Mouse (Mus musculus) liver, embryonic 11.5 days (tissue): Measurements from ENCODE around the gene Mif. TPM values are rescaled to one million over a fixed set of nuclear protein-coding genes. Genes with fewer than 3 reads are reported as not detected.

Experiments
- ATAC-seq: fragments of 200-750 bp; cut with Nextera tagmentation; replicated peaks from 2 replicates; pipeline ENCODE4 v1.8.0; 2017; ENCODE audit warnings: moderate number of reproducible peaks, mild to moderate bottlenecking, moderate TSS enrichment, moderate library complexity; ENCODE audit not compliant: low FRiP score
- DNase-seq: peaks from one replicate; pipeline ENCODE4 v3.0.0-alpha.2; 2017; ENCODE audit warnings: low spot score
- H3K27ac ChIP-seq: fragments of 300-500 bp; sonication (generic); 2 replicates; pipeline ENCODE4 v1.5.1; 2014; ENCODE audit warnings: mild to moderate bottlenecking, low read depth, low read length, control low read depth
- H3K27me3 ChIP-seq: fragments of 300-500 bp; sonication (generic); replicated peaks from 2 replicates; pipeline ENCODE4 v1.6.1; 2014; ENCODE audit warnings: low read length, mixed read lengths; ENCODE audit not compliant: control insufficient read depth, insufficient read depth
- H3K36me3 ChIP-seq: fragments of 300-500 bp; sonication (generic); 2 replicates; pipeline ENCODE4 v1.6.1; 2014; ENCODE audit warnings: mild to moderate bottlenecking, low read length, moderate library complexity, mixed read lengths; ENCODE audit not compliant: control insufficient read depth, insufficient read depth
- H3K4me1 ChIP-seq: fragments of 300-500 bp; sonication (generic); replicated peaks from 2 replicates; pipeline ENCODE4 v1.6.1; 2014; ENCODE audit warnings: low read length, mixed read lengths; ENCODE audit not compliant: control insufficient read depth, insufficient read depth
- H3K4me2 ChIP-seq: fragments of 300-500 bp; sonication (generic); 2 replicates; pipeline ENCODE4 v1.6.1; 2014; ENCODE audit warnings: mild to moderate bottlenecking, control low read depth, moderate library complexity
- H3K4me3 ChIP-seq: fragments of 300-500 bp; sonication (generic); 2 replicates; pipeline ENCODE4 v1.5.1; 2014; ENCODE audit warnings: low read depth, low read length, control low read depth
- H3K9ac ChIP-seq: fragments of 300-500 bp; sonication (generic); 2 replicates; pipeline ENCODE4 v1.6.1; 2014; ENCODE audit warnings: low read depth, low read length, control low read depth
- H3K9me3 ChIP-seq: fragments of 300-500 bp; sonication (generic); 2 replicates; pipeline ENCODE4 v1.6.1; 2016; ENCODE audit warnings: low read length, inconsistent platforms, mixed read lengths; ENCODE audit not compliant: control insufficient read depth
- WGBS: fragments of 180-500 bp; shearing (Covaris S2); extraction: QIAGEN DNeasy Blood & Tissue Kit; methylation state at CpG from one replicate; pipeline ENCODE4 v1.1.7; 2014; 5-methylcytosine and 5-hydroxymethylcytosine counted together
- polyA plus RNA-seq: library from polyadenylated mRNA; unstranded; fragments of >200 nt; fragmentation: Nextera tagmentation; extraction: Ambion mirVana; gene quantifications from 2 replicates; pipeline ENCODE4 v1.2.1, GENCODE M21; 2014

The Mif gene
- polyA plus RNA-seq, 1 experiment from 2014 or later = 2,772 TPM

GRCm38 (mm10) chr10:75880771-75881577, 20.9 kb upstream of the Mif start:
- no peak overlapping the region for H3K9ac ChIP-seq
- 0 out of 2 replicates have a peak overlapping the region, but pooled peaks have one; percentile 38 for H3K27ac ChIP-seq
- no peaks in the 10 kb centered on the region for H3K36me3 ChIP-seq
- no peaks in the 10 kb centered on the region for H3K9me3 ChIP-seq
- WGBS = 62% methylated on average over 6 of the region's 6 CpGs
- DNase-seq (no peak), ATAC-seq (no peak)
- no peaks in the 10 kb centered on the region for H3K4me1 ChIP-seq
- peaks cover 4% of the 10 kb centered on the region; the same call in 1 of the 2 replicates for H3K27me3 ChIP-seq
- no peak overlapping the region for H3K4me2 ChIP-seq
- H3K4me3 ChIP-seq = no peak overlapping the region

- no peak overlapping the region for H3K4me3 ChIP-seq
- 86% methylated on average over 10 of the region's 10 CpGs for WGBS
- ATAC-seq = no peak
Observed at GRCm38 (mm10) chr10:75880351-75880750, 20.3 kb upstream of the Mif start.

GRCm38 (mm10) chr10:75878836-75879235, 18.8 kb upstream of the Mif start:
- Histone ChIP-seq H3K4me2 (no peak overlapping the region), H3K27ac (no peak overlapping the region), H3K27me3 (peaks cover 4% of the 10 kb centered on the region; the same call in 1 of the 2 replicates), H3K36me3 (no peaks in the 10 kb centered on the region), H3K4me3 (no peak overlapping the region), H3K9ac (no peak overlapping the region), H3K4me1 (no peaks in the 10 kb centered on the region), H3K9me3 (no peaks in the 10 kb centered on the region)
- DNase-seq (no peak), ATAC-seq (no peak)
- WGBS = 88% methylated on average over 3 of the region's 3 CpGs

More at GRCm38 (mm10) chr10:75880351-75880750, 20.3 kb upstream of the Mif start:
- no peak overlapping the region for H3K4me2 ChIP-seq
- no peaks in the 10 kb centered on the region for H3K9me3 ChIP-seq
- DNase-seq = no peak
- no peak overlapping the region for H3K9ac ChIP-seq
- H3K36me3 ChIP-seq = no peaks in the 10 kb centered on the region
- H3K4me1 ChIP-seq = no peaks in the 10 kb centered on the region
- H3K27me3 ChIP-seq = peaks cover 4% of the 10 kb centered on the region; the same call in 1 of the 2 replicates
- H3K27ac ChIP-seq = no peak overlapping the region

- DNase-seq (no peak), ATAC-seq (no peak)
- Histone ChIP-seq H3K9me3 (no peaks in the 10 kb centered on the region), H3K4me1 (peaks cover 10% of the 10 kb centered on the region; the same call in 1 of the 2 replicates), H3K9ac (no peak overlapping the region), H3K4me2 (peak overlapping the region; percentile 76), H3K27me3 (no peaks in the 10 kb centered on the region), H3K4me3 (no peak overlapping the region), H3K27ac (no peak overlapping the region), H3K36me3 (no peaks in the 10 kb centered on the region)
- WGBS = 57% methylated on average over 10 of the region's 10 CpGs
Observed at GRCm38 (mm10) chr10:75873543-75874170, 13.6 kb upstream of the Mif start.

- H3K9me3 ChIP-seq = no peaks in the 10 kb centered on the region
- peak overlapping the region; percentile 76 for H3K4me2 ChIP-seq
- 4% methylated on average over 11 of the region's 11 CpGs for WGBS
- no peak for DNase-seq
- peaks cover 10% of the 10 kb centered on the region; the same call in 1 of the 2 replicates for H3K4me1 ChIP-seq
- no peak overlapping the region for H3K27ac ChIP-seq
- peak; percentile 88 for ATAC-seq
- peak overlapping the region; percentile 46 for H3K9ac ChIP-seq
- peak overlapping the region; percentile 40 for H3K4me3 ChIP-seq
- no peaks in the 10 kb centered on the region for H3K27me3 ChIP-seq
- no peaks in the 10 kb centered on the region for H3K36me3 ChIP-seq
Observed at GRCm38 (mm10) chr10:75872915-75873542, 13.0 kb upstream of the Mif start.

- 32% methylated on average over 10 of the region's 10 CpGs for WGBS
- Histone ChIP-seq H3K9me3 (no peaks in the 10 kb centered on the region), H3K27ac (no peak overlapping the region), H3K27me3 (no peaks in the 10 kb centered on the region), H3K36me3 (no peaks in the 10 kb centered on the region), H3K4me2 (peak overlapping the region; percentile 76), H3K4me3 (peak overlapping the region; percentile 40), H3K4me1 (peaks cover 10% of the 10 kb centered on the region; the same call in 1 of the 2 replicates), H3K9ac (peak overlapping the region; percentile 46)
- ATAC-seq (peak; percentile 38), DNase-seq (no peak)
Observed at GRCm38 (mm10) chr10:75872025-75872914, 12.2 kb upstream of the Mif start.

GRCm38 (mm10) chr10:75861587-75861986, 1.5 kb upstream of the Mif start:
- no peak overlapping the region for H3K4me3 ChIP-seq
- H3K27ac ChIP-seq = no peak overlapping the region
- H3K9ac ChIP-seq = no peak overlapping the region
- WGBS = 71% methylated on average over 5 of the region's 5 CpGs
- H3K27me3 ChIP-seq = no peaks in the 10 kb centered on the region
- peaks cover 14% of the 10 kb centered on the region for H3K36me3 ChIP-seq
- H3K4me1 ChIP-seq = peaks cover 18% of the 10 kb centered on the region
- no peak overlapping the region for H3K4me2 ChIP-seq
- H3K9me3 ChIP-seq = no peaks in the 10 kb centered on the region
- ATAC-seq = no peak
- DNase-seq = no peak

GRCm38 (mm10) chr10:75860746-75861145, 706 bp upstream of the Mif start:
- Histone ChIP-seq H3K4me1 (peaks cover 18% of the 10 kb centered on the region), H3K27ac (peak overlapping the region; percentile 91; the same call in 1 of the 2 replicates), H3K4me3 (no peak overlapping the region), H3K9ac (peak overlapping the region; percentile 25), H3K4me2 (peak overlapping the region; percentile 3; the same call in 1 of the 2 replicates), H3K36me3 (peaks cover 14% of the 10 kb centered on the region), H3K27me3 (no peaks in the 10 kb centered on the region), H3K9me3 (no peaks in the 10 kb centered on the region)
- ATAC-seq (no peak), DNase-seq (no peak)
- WGBS = 35% methylated on average over 7 of the region's 7 CpGs
